Mouse (Mus musculus) gastrocnemius, postnatal 14 days (tissue): Measurements from ENCODE around the gene Pus7. TPM values are rescaled to one million over a fixed set of nuclear protein-coding genes. Genes with fewer than 3 reads are reported as not detected.

Experiments used
- total RNA-seq, 2 experiments: library from RNA; stranded (reverse); gene quantifications; 2 replicates each; pipeline ENCODE4 v1.2.3; 2021

Gene Pus7
- total RNA-seq, 2 experiments from 2014 or later: 8.8 to 13.0 TPM

Other genes with a start within 250 kb of the Pus7 start
- gene Srpk2, start 99.1 kb downstream of the Pus7 start, total RNA-seq: 10 to 100 TPM; 23.8 to 31.2 TPM
- gene Rint1, start 4.0 kb upstream of the Pus7 start, total RNA-seq: 1 to 10 TPM; 7.1 to 8.0 TPM
- 10 to 100 TPM; 48.3 to 51.0 TPM for gene Tomm7, start 60.5 kb upstream of the Pus7 start, total RNA-seq
- 10 to 100 TPM in 1 of 2 experiments, 1 to 10 TPM in 1; 9.5 to 12.6 TPM for gene Fam126a, start 247.0 kb upstream of the Pus7 start, total RNA-seq